Mouse (Mus musculus): ENCODE data around the gene Neurl4.

- TF ChIP-seq CTCF (IDR thresholded peaks at IDR 0.05; ENCODE audit: control insufficient read depth, insufficient read depth, low read length) (no peak), POLR2A (IDR thresholded peaks at IDR 0.05; ENCODE audit: borderline replicate concordance, control insufficient read depth, low read depth, low read length) (no peak)
Measured at GRCm38 (mm10) chr11:69937385-69937784, 36.5 kb downstream of the Neurl4 start.
